Mouse (Mus musculus) stomach, embryonic 16.5 days (tissue): ENCODE results near the gene Slc44a1. TPM values are rescaled to one million over a fixed set of nuclear protein-coding genes. Genes with fewer than 3 reads are reported as not detected.

ENCODE experiments used
- ATAC-seq: fragments of 200-750 bp; cut with Nextera tagmentation; 2 replicates; pipeline ENCODE4 v1.8.0; 2017; ENCODE audit warnings: moderate number of reproducible peaks, moderate TSS enrichment; ENCODE audit not compliant: insufficient read depth, low FRiP score
- H3K27ac ChIP-seq: fragments of 300-500 bp; sonication (generic); 2 replicates; pipeline ENCODE4 v1.5.1; 2014; ENCODE audit warnings: low read length
- H3K27me3 ChIP-seq: fragments of 300-500 bp; sonication (generic); 2 replicates; pipeline ENCODE4 v1.6.1; 2014; ENCODE audit warnings: low read length, control low read depth, mixed read lengths; ENCODE audit not compliant: control insufficient read depth, insufficient read depth
- H3K36me3 ChIP-seq: fragments of 300-500 bp; sonication (generic); 2 replicates; pipeline ENCODE4 v1.6.1; 2014; ENCODE audit warnings: low read length; ENCODE audit not compliant: control insufficient read depth, insufficient read depth
- H3K4me1 ChIP-seq: fragments of 300-500 bp; sonication (generic); 2 replicates; pipeline ENCODE4 v1.6.1; 2014; ENCODE audit warnings: low read length, control low read depth, mixed read lengths; ENCODE audit not compliant: control insufficient read depth, insufficient read depth
- H3K4me2 ChIP-seq: fragments of 300-500 bp; sonication (generic); 2 replicates; pipeline ENCODE4 v1.6.1; 2014; ENCODE audit warnings: low read depth, low read length, mixed read lengths
- H3K4me3 ChIP-seq: fragments of 300-500 bp; sonication (generic); replicated peaks from 2 replicates; pipeline ENCODE4 v1.5.1; 2014; ENCODE audit warnings: mild to moderate bottlenecking, low read length
- H3K9ac ChIP-seq: fragments of 300-500 bp; sonication (generic); 2 replicates; pipeline ENCODE4 v1.6.1; 2014; ENCODE audit warnings: low read length
- H3K9me3 ChIP-seq: fragments of 300-500 bp; sonication (generic); replicated peaks from 2 replicates; pipeline ENCODE4 v1.6.1; 2016; ENCODE audit warnings: low read length, control low read depth; ENCODE audit not compliant: control insufficient read depth
- WGBS: fragments of 180-500 bp; shearing (Covaris S2); extraction: QIAGEN DNeasy Blood & Tissue Kit; methylation state at CpG from one replicate; pipeline ENCODE4 v1.1.7; 2014; 5-methylcytosine and 5-hydroxymethylcytosine counted together
- polyA plus RNA-seq: library from polyadenylated mRNA; unstranded; fragments of >200 nt; fragmentation: Nextera tagmentation; extraction: Ambion mirVana; gene quantifications from 2 replicates; pipeline ENCODE4 v1.2.1, GENCODE M21; 2015

Gene Slc44a1
- polyA plus RNA-seq, 1 experiment from 2014 or later: 17.2 TPM

GRCm38 (mm10) chr4:53406866-53407265 is 33.3 kb upstream of the Slc44a1 start:
- H3K9ac ChIP-seq: no peak overlapping the region
- ATAC-seq: no peak
- peaks cover 7% of the 10 kb centered on the region; the same call in 1 of the 2 replicates for H3K4me1 ChIP-seq
- H3K27ac ChIP-seq: no peak overlapping the region
- H3K9me3 ChIP-seq: no peaks in the 10 kb centered on the region
- H3K4me3 ChIP-seq: no peak overlapping the region
- no peaks in the 10 kb centered on the region for H3K36me3 ChIP-seq
- no peaks in the 10 kb centered on the region for H3K27me3 ChIP-seq
- H3K4me2 ChIP-seq: no peak overlapping the region

- no peaks in the 10 kb centered on the region for H3K9me3 ChIP-seq
- H3K36me3 ChIP-seq: no peaks in the 10 kb centered on the region
- no peak overlapping the region for H3K4me3 ChIP-seq
- 72% methylated on average over 8 of the region's 8 CpGs for WGBS
- no peak overlapping the region for H3K27ac ChIP-seq
- peaks cover 7% of the 10 kb centered on the region; the same call in 1 of the 2 replicates for H3K4me1 ChIP-seq
- no peaks in the 10 kb centered on the region for H3K27me3 ChIP-seq
- ATAC-seq: no peak
- no peak overlapping the region for H3K9ac ChIP-seq
- H3K4me2 ChIP-seq: no peak overlapping the region
Observed at GRCm38 (mm10) chr4:53408821-53409220, 31.4 kb upstream of the Slc44a1 start.

- Histone ChIP-seq H3K4me3 (no peak overlapping the region), H3K4me2 (no peak overlapping the region), H3K27me3 (no peaks in the 10 kb centered on the region), H3K36me3 (no peaks in the 10 kb centered on the region), H3K4me1 (peaks cover 7% of the 10 kb centered on the region; the same call in 1 of the 2 replicates), H3K27ac (no peak overlapping the region), H3K9me3 (no peaks in the 10 kb centered on the region), H3K9ac (no peak overlapping the region)
- WGBS: 16% methylated on average over 5 of the region's 5 CpGs
- no peak for ATAC-seq
Observed at GRCm38 (mm10) chr4:53409526-53410085, 30.6 kb upstream of the Slc44a1 start.

- no peak overlapping the region for H3K4me2 ChIP-seq
- WGBS: 78% methylated on average over 5 of the region's 5 CpGs
- no peak overlapping the region for H3K4me3 ChIP-seq
- H3K9ac ChIP-seq: no peak overlapping the region
- no peaks in the 10 kb centered on the region for H3K36me3 ChIP-seq
- H3K27ac ChIP-seq: no peak overlapping the region
- peaks cover 7% of the 10 kb centered on the region for H3K4me1 ChIP-seq
- ATAC-seq: no peak
- no peaks in the 10 kb centered on the region for H3K27me3 ChIP-seq
- H3K9me3 ChIP-seq: no peaks in the 10 kb centered on the region
Observed at GRCm38 (mm10) chr4:53410752-53411151, 29.5 kb upstream of the Slc44a1 start.

- H3K27ac ChIP-seq: no peak overlapping the region
- ATAC-seq: no peak
- H3K4me3 ChIP-seq: no peak overlapping the region
- WGBS: 72% methylated on average over 9 of the region's 9 CpGs
- H3K27me3 ChIP-seq: no peaks in the 10 kb centered on the region
- H3K4me2 ChIP-seq: no peak overlapping the region
- H3K9ac ChIP-seq: no peak overlapping the region
- H3K9me3 ChIP-seq: no peaks in the 10 kb centered on the region
- H3K36me3 ChIP-seq: no peaks in the 10 kb centered on the region
- peaks cover 17% of the 10 kb centered on the region for H3K4me1 ChIP-seq
Observed at GRCm38 (mm10) chr4:53411958-53412870, 28.0 kb upstream of the Slc44a1 start.

GRCm38 (mm10) chr4:53412991-53413390 is 27.2 kb upstream of the Slc44a1 start:
- H3K4me3 ChIP-seq: no peak overlapping the region
- no peak overlapping the region for H3K27ac ChIP-seq
- ATAC-seq: no peak
- H3K9ac ChIP-seq: no peak overlapping the region
- peaks cover 18% of the 10 kb centered on the region for H3K4me1 ChIP-seq
- H3K9me3 ChIP-seq: no peaks in the 10 kb centered on the region
- no peak overlapping the region for H3K4me2 ChIP-seq
- no peaks in the 10 kb centered on the region for H3K36me3 ChIP-seq
- WGBS: 74% methylated on average over 6 of the region's 6 CpGs
- no peaks in the 10 kb centered on the region for H3K27me3 ChIP-seq

- H3K9me3 ChIP-seq: no peaks in the 10 kb centered on the region
- no peak for ATAC-seq
- no peaks in the 10 kb centered on the region for H3K36me3 ChIP-seq
- no peak overlapping the region for H3K4me2 ChIP-seq
- H3K9ac ChIP-seq: no peak overlapping the region
- H3K4me3 ChIP-seq: no peak overlapping the region
- no peak overlapping the region for H3K27ac ChIP-seq
- H3K27me3 ChIP-seq: no peaks in the 10 kb centered on the region
- WGBS: 68% methylated on average over 9 of the region's 9 CpGs
- H3K4me1 ChIP-seq: peaks cover 18% of the 10 kb centered on the region
Observed at GRCm38 (mm10) chr4:53414031-53414797, 26.0 kb upstream of the Slc44a1 start.

GRCm38 (mm10) chr4:53415873-53416637 is 24.2 kb upstream of the Slc44a1 start:
- no peak overlapping the region for H3K4me2 ChIP-seq
- peak; percentile 78 for ATAC-seq
- no peaks in the 10 kb centered on the region for H3K27me3 ChIP-seq
- H3K9ac ChIP-seq: no peak overlapping the region
- H3K4me1 ChIP-seq: peaks cover 11% of the 10 kb centered on the region; the same call in 1 of the 2 replicates
- H3K36me3 ChIP-seq: no peaks in the 10 kb centered on the region
- peak overlapping the region; percentile 78 for H3K27ac ChIP-seq
- H3K9me3 ChIP-seq: no peaks in the 10 kb centered on the region
- 60% methylated on average over 9 of the region's 10 CpGs for WGBS
- no peak overlapping the region for H3K4me3 ChIP-seq
